In the genomic region with DNA sequence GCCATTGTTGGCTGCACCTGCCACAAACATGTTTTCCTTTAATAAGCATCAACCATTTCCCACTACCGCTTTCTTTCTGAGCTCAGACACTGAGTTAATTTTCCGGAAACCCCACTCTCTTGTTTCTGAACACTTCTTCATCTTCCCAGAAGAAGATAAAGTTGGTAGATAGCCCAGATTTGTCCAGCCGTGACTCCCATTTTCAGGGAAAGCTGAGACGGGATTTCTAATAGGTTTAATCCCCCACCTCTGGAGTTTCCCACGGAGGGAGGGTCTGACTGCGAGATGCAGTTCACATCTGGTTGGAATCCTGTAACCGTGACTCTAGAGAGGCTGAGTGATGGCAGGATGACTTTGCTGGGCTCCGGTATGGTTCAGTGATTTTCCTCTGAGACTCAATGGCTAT, we compare ENCODE assay signal across 26 mouse cellular contexts. TPM values are rescaled to one million over a fixed set of nuclear protein-coding genes. Genes with fewer than 3 reads are reported as not detected.
DNase-seq lines count a peak whose midpoint lies in the region; ATAC-seq and TF ChIP-seq lines count a peak whose summit lies in the region.
"Had no signal": no experiment of that assay in that cellular context is flagged by ENCODE, and none has a peak within 500 bp of the region (broad histone marks: within the 10 kb centered on the region; RNA-seq: fewer than 3 reads in every experiment).

No protein-coding gene starts in this region.

- no peak overlapping the region for H3K27ac ChIP-seq in embryonic facial prominence, embryonic 11.5 days (replicated peaks; ENCODE audit: low read depth, low read length)
- H3K27ac ChIP-seq in embryonic facial prominence, embryonic 10.5 days (replicated peaks) = no peak overlapping the region
- H3K27ac ChIP-seq in liver, postnatal 0 days (ENCODE audit: low read depth) = peak overlapping the region; percentile 49
- no peak overlapping the region for H3K27ac ChIP-seq in liver, embryonic 12.5 days
- no peak overlapping the region for H3K27ac ChIP-seq in hindbrain, embryonic 11.5 days (ENCODE audit: low read depth, low read length)
- H3K27ac ChIP-seq: embryonic facial prominence, embryonic 13.5 days; forebrain, embryonic 15.5 days; heart, embryonic 10.5 days; hindbrain, embryonic 10.5 days; layer of hippocampus, adult 2 months; neural tube, embryonic 13.5 days; stomach, postnatal 0 days had no signal

- no peaks in the 10 kb centered on the region for H3K4me1 ChIP-seq in embryonic facial prominence, embryonic 11.5 days (ENCODE audit: control insufficient read depth, insufficient read depth, low read length)
- H3K4me1 ChIP-seq in embryonic facial prominence, embryonic 10.5 days = peaks cover 6% of the 10 kb centered on the region; the same call in 1 of the 2 replicates
- H3K4me1 ChIP-seq in liver, postnatal 0 days (ENCODE audit: insufficient read depth) = 0 out of 2 replicates have a peak, but pooled peaks cover 4% of the 10 kb centered on the region
- peaks cover 11% of the 10 kb centered on the region for H3K4me1 ChIP-seq in liver, embryonic 12.5 days
- no peaks in the 10 kb centered on the region for H3K4me1 ChIP-seq in hindbrain, embryonic 11.5 days (replicated peaks; ENCODE audit: control insufficient read depth, insufficient read depth, low read length)
- H3K4me1 ChIP-seq: forebrain, embryonic 15.5 days; neural tube, embryonic 13.5 days had no signal

- DNase-seq in embryonic facial prominence, embryonic 11.5 days (ENCODE audit: low spot score) = peak; percentile 58
- no peak for DNase-seq in embryonic facial prominence, embryonic 10.5 days (ENCODE audit: low spot score)
- no peak for DNase-seq in liver, postnatal 0 days
- DNase-seq in Patski (ENCODE audit: low read depth, low spot score) = peak; percentile 51
- DNase-seq in splenic B cell, adult 2 months (ENCODE audit: low read depth, low spot score) = peak; percentile 59
- no peak for DNase-seq in hindbrain, embryonic 11.5 days (ENCODE audit: low spot score)
- DNase-seq: adrenal gland, postnatal 10 days; cerebellum, postnatal 10 days; gastrocnemius, postnatal 25 days; kidney, adult 2 months; layer of hippocampus, postnatal 36 days; liver; lung, adult 18-20 months; lung, postnatal 14 days; midbrain, embryonic 14.5 days; thymus, postnatal 25 days had no signal

- CTCF ChIA-PET in Patski (lab: Charles Lee) = interaction anchor here (1.1 to 1.7 kb wide), 3 partner anchors 24 to 83 kb away, joined by 3 to 7 read pairs (median 4); no protein-coding TSS in a partner anchor

- no peaks in the 10 kb centered on the region for H3K27me3 ChIP-seq in embryonic facial prominence, embryonic 11.5 days (ENCODE audit: control insufficient read depth, insufficient read depth, low read length)
- H3K27me3 ChIP-seq in embryonic facial prominence, embryonic 10.5 days (replicated peaks; ENCODE audit: low read depth, poor library complexity, severe bottlenecking) = no peaks in the 10 kb centered on the region
- H3K27me3 ChIP-seq in liver, postnatal 0 days (ENCODE audit: insufficient read depth, low read length) = no peaks in the 10 kb centered on the region
- H3K27me3 ChIP-seq in liver, embryonic 12.5 days (replicated peaks) = no peaks in the 10 kb centered on the region
- no peaks in the 10 kb centered on the region for H3K27me3 ChIP-seq in Patski
- H3K27me3 ChIP-seq in splenic B cell, adult 2 months (ENCODE audit: control insufficient read depth, insufficient read depth, low read length, poor library complexity, severe bottlenecking) = no peaks in the 10 kb centered on the region
- no peaks in the 10 kb centered on the region for H3K27me3 ChIP-seq in hindbrain, embryonic 11.5 days (ENCODE audit: control insufficient read depth, insufficient read depth, low read length)
- H3K27me3 ChIP-seq: embryonic facial prominence, embryonic 13.5 days; forebrain, embryonic 15.5 days; neural tube, embryonic 13.5 days had no signal

- in situ Hi-C loops in Patski (cut with MboI; ENCODE audit: low pct_unique_long_range_greater_than_20kb) = no loop called here

- H3K4me2 ChIP-seq in embryonic facial prominence, embryonic 11.5 days (ENCODE audit: low read depth, low read length) = no peak overlapping the region
- H3K4me2 ChIP-seq in liver, postnatal 0 days (ENCODE audit: low read depth, low read length) = no peak overlapping the region
- H3K4me2 ChIP-seq in liver, embryonic 12.5 days = no peak overlapping the region
- no peak overlapping the region for H3K4me2 ChIP-seq in hindbrain, embryonic 11.5 days (replicated peaks; ENCODE audit: low read depth, low read length)
- H3K4me2 ChIP-seq: embryonic facial prominence, embryonic 13.5 days; forebrain, embryonic 15.5 days; neural tube, embryonic 13.5 days had no signal

- no peaks in the 10 kb centered on the region for H3K9me3 ChIP-seq in embryonic facial prominence, embryonic 11.5 days (replicated peaks; ENCODE audit: control insufficient read depth, low read length)
- H3K9me3 ChIP-seq in embryonic facial prominence, embryonic 10.5 days = no peaks in the 10 kb centered on the region
- no peaks in the 10 kb centered on the region for H3K9me3 ChIP-seq in liver, postnatal 0 days (ENCODE audit: low read length)
- no peaks in the 10 kb centered on the region for H3K9me3 ChIP-seq in liver, embryonic 12.5 days (replicated peaks)
- no peaks in the 10 kb centered on the region for H3K9me3 ChIP-seq in hindbrain, embryonic 11.5 days (ENCODE audit: control insufficient read depth, low read length)
- H3K9me3 ChIP-seq: embryonic facial prominence, embryonic 13.5 days; forebrain, embryonic 15.5 days; heart, embryonic 10.5 days; hindbrain, embryonic 10.5 days; neural tube, embryonic 13.5 days had no signal

- POLR2A ChIA-PET in Patski (lab: Charles Lee) = interaction anchor here (0.9 kb wide), 1 partner anchor 74 kb away, joined by 3 read pairs; no protein-coding TSS in a partner anchor

- WGBS in embryonic facial prominence, embryonic 11.5 days = 43% methylated on average over 8 of the region's 8 CpGs
- 54% methylated on average over 8 of the region's 8 CpGs for WGBS in embryonic facial prominence, embryonic 10.5 days
- WGBS in liver, postnatal 0 days (ENCODE audit: insufficient replicate concordance) = 71% methylated on average over 8 of the region's 8 CpGs
- WGBS in liver, embryonic 12.5 days (ENCODE audit: insufficient replicate concordance) = 63% methylated on average over 8 of the region's 8 CpGs
- WGBS in hindbrain, embryonic 11.5 days = 56% methylated on average over 8 of the region's 8 CpGs

- no peak overlapping the region for H3K4me3 ChIP-seq in embryonic facial prominence, embryonic 11.5 days (ENCODE audit: low read depth, low read length)
- H3K4me3 ChIP-seq in embryonic facial prominence, embryonic 10.5 days = no peak overlapping the region
- no peak overlapping the region for H3K4me3 ChIP-seq in liver, postnatal 0 days (ENCODE audit: low read depth, low read length)
- H3K4me3 ChIP-seq in liver, embryonic 12.5 days = no peak overlapping the region
- H3K4me3 ChIP-seq in hindbrain, embryonic 11.5 days (ENCODE audit: low read depth, low read length) = no peak overlapping the region
- H3K4me3 ChIP-seq: embryonic facial prominence, embryonic 13.5 days; forebrain, embryonic 15.5 days; heart, embryonic 10.5 days; hindbrain, embryonic 10.5 days; layer of hippocampus, adult 2 months; neural tube, embryonic 13.5 days had no signal

- no peak for ATAC-seq in embryonic facial prominence, embryonic 11.5 days (replicated peaks; ENCODE audit: insufficient number of reproducible peaks, low FRiP score, low TSS enrichment, low read depth)
- no peak for ATAC-seq in liver, postnatal 0 days
- ATAC-seq in liver, embryonic 12.5 days = no peak
- ATAC-seq in Patski = no peak
- ATAC-seq in hindbrain, embryonic 11.5 days (ENCODE audit: low FRiP score) = no peak
- ATAC-seq: activated CD4-positive, CD25-positive, alpha-beta regulatory T cell, adult 4 months; forebrain, embryonic 15.5 days had no signal

- H3K9ac ChIP-seq in embryonic facial prominence, embryonic 11.5 days (replicated peaks; ENCODE audit: low read length) = no peak overlapping the region
- no peak overlapping the region for H3K9ac ChIP-seq in liver, postnatal 0 days (replicated peaks)
- H3K9ac ChIP-seq in liver, embryonic 12.5 days = no peak overlapping the region
- no peak overlapping the region for H3K9ac ChIP-seq in hindbrain, embryonic 11.5 days (ENCODE audit: low read depth, low read length)
- H3K9ac ChIP-seq: embryonic facial prominence, embryonic 13.5 days; forebrain, embryonic 15.5 days; neural tube, embryonic 13.5 days had no signal

- no peak for TF ChIP-seq CTCF in liver, postnatal 0 days (IDR thresholded peaks at IDR 0.05; ENCODE audit: low read depth)
- TF ChIP-seq CTCF in Patski (IDR thresholded peaks at IDR 0.05) = no peak

- no peaks in the 10 kb centered on the region for H3K36me3 ChIP-seq in embryonic facial prominence, embryonic 11.5 days (replicated peaks; ENCODE audit: control insufficient read depth, insufficient read depth, low read depth, low read length)
- H3K36me3 ChIP-seq in embryonic facial prominence, embryonic 10.5 days (replicated peaks) = no peaks in the 10 kb centered on the region
- no peaks in the 10 kb centered on the region for H3K36me3 ChIP-seq in liver, postnatal 0 days (replicated peaks; ENCODE audit: insufficient read depth, low read length)
- no peaks in the 10 kb centered on the region for H3K36me3 ChIP-seq in liver, embryonic 12.5 days
- no peaks in the 10 kb centered on the region for H3K36me3 ChIP-seq in splenic B cell, adult 2 months (ENCODE audit: control insufficient read depth, insufficient read depth, low read length, poor library complexity, severe bottlenecking)
- no peaks in the 10 kb centered on the region for H3K36me3 ChIP-seq in hindbrain, embryonic 11.5 days (ENCODE audit: control insufficient read depth, insufficient read depth, low read length)
- H3K36me3 ChIP-seq: embryonic facial prominence, embryonic 13.5 days; forebrain, embryonic 15.5 days; heart, embryonic 10.5 days; hindbrain, embryonic 10.5 days; neural tube, embryonic 13.5 days had no signal

- TF ChIP-seq EP300 in liver, postnatal 0 days (IDR thresholded peaks at IDR 0.05; ENCODE audit: low read depth) = no peak

RNA-seq across cellular contexts. Expression of a gene that starts 6.2 kb away (rescaled TPM):
- 0.15 and 0.25 TPM in 2 replicates for polyA plus RNA-seq in embryonic facial prominence, embryonic 11.5 days (2014; fragmentation: Nextera tagmentation; extraction: Ambion mirVana)
- 0.34 and 0.44 TPM in 2 replicates for polyA plus RNA-seq in embryonic facial prominence, embryonic 10.5 days (2016; fragmentation: Nextera tagmentation; extraction: Ambion mirVana)
- 4.3 and 5.1 TPM in 2 replicates for polyA plus RNA-seq in liver, postnatal 0 days (2015; fragmentation: Nextera tagmentation; extraction: Ambion mirVana)
- 2.1 and 2.5 TPM in 2 replicates for polyA plus RNA-seq in liver, embryonic 12.5 days (2016; fragmentation: Nextera tagmentation; extraction: Ambion mirVana)
- 0.04 TPM for polyA plus RNA-seq in Patski (2021)
- polyA plus RNA-seq in hindbrain, embryonic 11.5 days (2014; fragmentation: Nextera tagmentation; extraction: Ambion mirVana) = 0.09 and 0.52 TPM in 2 replicates
- polyA plus RNA-seq: C2C12 had no signal

Comparison
In these comparisons a context has a peak if more than half of its experiments do, and no peak if none do; other contexts are left out.
1. DNase-seq: peak in embryonic facial prominence, embryonic 11.5 days (single experiment), Patski (single experiment) and splenic B cell, adult 2 months (single experiment); none in embryonic facial prominence, embryonic 10.5 days (single experiment), liver, postnatal 0 days (single experiment) and hindbrain, embryonic 11.5 days (single experiment).